Mouse (Mus musculus) stomach, postnatal 0 days (tissue): ENCODE results near the gene Prmt7.

Experiments used
- CTCF ChIP-seq: IDR thresholded peaks from 2 replicates; pipeline ENCODE4 v1.5.1; 2016; ENCODE audit warnings: antibody characterized with exemption, low read depth, mild to moderate bottlenecking, moderate library complexity
- EP300 ChIP-seq: optimal IDR thresholded peaks from 2 replicates; pipeline ENCODE3; 2016; ENCODE audit warnings: antibody characterized with exemption

DNA sequence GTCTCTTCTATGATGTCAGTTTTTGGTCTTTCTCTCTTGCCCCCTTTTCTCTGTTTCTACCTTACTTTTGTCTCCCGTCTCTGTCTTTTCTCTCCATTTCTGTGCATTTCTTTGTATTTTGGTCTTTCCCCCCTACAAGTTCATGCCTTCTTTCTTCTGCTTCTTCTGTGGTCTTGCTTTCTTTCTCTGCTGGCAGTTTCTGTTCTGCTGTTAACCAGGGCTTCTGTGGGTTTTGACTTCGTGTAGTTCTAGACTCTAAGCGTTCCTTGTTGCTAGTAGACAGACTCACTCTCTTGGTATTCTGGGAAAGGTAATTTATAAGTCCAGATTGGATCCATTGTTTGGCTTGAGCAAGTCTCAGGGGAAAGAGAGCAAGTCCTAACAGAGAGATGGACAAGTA lies 24.3 kb upstream of the Prmt7 start:
- TF ChIP-seq CTCF, result no peak
- TF ChIP-seq EP300, result no peak
